Mouse (Mus musculus) skeletal muscle tissue, adult 2 months (tissue): ENCODE results near the gene Cct6b.

Experiments used
- DNase-seq: peaks from one replicate; pipeline ENCODE4 v3.0.0-alpha.2; 2012; ENCODE audit warnings: low read depth, low spot score

The Cct6b gene

DNA sequence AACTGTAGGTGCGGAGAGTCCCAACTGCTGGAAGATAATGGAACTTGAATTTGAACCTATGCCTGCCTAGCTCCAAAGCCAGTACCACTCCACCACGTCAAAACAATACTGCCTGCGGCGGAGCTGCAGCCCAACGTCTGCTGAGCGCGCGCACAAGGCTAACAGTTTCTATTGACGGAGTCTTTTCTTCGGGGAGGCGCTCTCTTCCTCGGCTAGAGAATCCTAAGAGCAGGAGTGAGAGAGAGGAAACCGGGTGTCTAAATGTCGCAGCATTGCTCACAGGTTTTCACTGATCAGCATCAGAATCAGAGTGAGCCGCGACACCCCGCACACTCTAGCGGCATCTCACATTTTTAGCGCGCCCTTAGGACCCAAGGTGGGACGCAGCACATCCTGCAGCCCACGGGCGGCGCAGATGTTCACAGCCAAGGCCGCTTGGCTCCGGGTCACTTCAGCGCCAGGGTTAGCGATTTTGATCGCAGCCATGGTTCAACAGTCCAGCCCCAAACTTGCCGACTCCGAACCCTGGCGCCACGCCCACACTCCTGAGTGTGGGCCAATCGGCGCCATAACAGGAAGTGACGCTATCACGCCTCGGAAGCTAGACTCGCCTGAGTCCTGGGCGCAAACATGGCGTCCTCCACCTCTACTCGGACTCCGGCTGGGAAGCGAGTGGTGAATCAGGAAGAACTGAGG is at the start of gene Cct6b, which contains the start of gene Zfp830:
TSS of gene Cct6b (minus strand) at position 580 of the 696 bp plus-strand sequence.
TSS of gene Zfp830 (plus strand) at position 604 of the 696 bp plus-strand sequence.
- DNase-seq: peak; percentile 91

DNA sequence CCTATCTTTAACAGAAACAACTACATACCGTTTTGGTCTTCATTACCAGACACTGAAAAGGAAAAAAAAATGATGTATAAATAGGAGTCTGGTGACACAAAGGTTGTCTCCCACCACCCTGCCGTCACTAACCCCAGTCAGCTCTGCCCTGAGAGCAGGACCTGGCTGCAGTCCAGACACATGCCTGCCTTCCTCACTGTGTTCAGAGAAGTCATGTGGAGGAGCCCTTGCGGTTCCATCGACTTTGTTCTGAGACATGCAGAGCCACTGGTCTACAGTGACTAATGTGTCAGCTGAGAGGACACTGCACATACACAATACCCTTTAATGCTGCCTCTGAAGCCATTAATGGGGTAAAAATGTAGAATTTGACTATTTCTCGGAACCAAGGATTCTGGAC is 44.4 kb upstream of the Cct6b start:
- no peak for DNase-seq

DNA sequence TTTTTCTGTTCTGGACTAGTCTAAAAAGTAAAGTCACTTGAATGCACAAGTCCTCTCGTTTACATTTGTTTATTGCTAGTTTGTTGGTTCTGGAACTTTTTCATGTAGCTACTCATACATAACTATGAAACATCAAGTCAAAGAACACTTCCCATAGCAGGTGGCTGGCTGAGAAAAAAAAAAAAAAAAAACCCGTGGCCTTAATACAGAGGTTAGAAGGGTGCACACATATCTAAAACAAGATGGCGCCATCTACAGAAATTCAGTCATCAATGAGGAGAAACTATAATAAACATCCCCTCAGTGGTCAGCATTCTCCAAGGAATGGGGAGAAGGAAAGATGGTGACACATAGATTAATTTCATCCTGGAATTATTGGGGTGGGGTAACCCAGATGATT is 43.2 kb upstream of the Cct6b start:
- no peak for DNase-seq

DNA sequence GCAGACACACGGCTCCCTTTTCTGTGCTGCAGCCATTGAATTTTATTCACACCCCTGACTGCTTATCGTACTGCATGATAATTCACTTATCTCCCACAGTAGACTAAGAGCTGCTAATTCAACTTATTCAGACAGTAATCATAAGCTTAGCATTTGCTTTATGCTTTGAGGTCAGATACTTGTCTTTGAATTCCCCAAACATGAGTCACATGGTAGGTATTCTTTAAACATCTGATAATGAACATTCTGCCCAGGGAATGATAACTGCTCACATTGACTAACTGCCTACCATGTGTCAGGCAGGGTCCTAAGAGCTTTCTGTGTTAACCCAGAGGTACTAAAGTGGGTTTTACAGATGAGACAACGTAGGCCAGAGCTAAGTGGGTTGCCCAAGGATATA is 42.5 kb upstream of the Cct6b start:
- DNase-seq: no peak

DNA sequence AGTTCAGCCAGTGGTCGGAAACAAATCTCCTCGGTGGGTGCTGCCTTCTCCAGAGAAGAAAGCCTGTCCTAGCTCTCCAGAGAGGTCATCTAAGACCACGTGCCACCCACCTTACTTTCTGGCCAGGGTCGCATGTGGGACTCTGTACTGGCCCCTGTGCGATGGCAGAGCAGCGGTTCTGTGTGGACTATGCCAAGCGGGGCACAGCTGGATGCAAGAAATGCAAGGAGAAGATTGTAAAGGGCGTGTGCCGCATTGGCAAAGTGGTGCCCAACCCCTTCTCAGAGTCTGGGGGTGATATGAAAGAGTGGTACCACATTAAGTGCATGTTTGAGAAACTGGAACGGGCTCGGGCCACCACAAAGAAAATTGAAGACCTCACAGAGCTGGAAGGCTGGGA is 19.3 kb upstream of the Cct6b start:
- no peak for DNase-seq

DNA sequence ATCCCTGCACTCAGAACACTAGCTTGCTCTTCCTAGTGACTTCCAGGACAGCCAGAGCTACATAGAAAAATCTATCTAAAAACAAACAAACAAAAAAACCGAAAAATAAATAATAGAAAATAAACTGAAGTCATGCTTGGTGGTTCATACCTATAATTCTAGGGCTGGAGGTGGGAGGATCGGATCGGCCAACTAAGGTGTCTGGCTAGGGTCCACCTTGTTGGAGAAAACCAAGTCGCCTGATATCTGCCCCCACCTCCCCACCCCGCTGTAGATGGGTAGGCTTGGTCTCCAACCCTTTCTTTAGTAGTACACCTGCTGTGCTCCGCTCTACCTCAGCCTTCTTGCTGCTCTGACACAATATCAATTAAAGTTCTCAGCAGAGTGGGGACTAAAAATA is 18.1 kb upstream of the Cct6b start:
- no peak for DNase-seq

DNA sequence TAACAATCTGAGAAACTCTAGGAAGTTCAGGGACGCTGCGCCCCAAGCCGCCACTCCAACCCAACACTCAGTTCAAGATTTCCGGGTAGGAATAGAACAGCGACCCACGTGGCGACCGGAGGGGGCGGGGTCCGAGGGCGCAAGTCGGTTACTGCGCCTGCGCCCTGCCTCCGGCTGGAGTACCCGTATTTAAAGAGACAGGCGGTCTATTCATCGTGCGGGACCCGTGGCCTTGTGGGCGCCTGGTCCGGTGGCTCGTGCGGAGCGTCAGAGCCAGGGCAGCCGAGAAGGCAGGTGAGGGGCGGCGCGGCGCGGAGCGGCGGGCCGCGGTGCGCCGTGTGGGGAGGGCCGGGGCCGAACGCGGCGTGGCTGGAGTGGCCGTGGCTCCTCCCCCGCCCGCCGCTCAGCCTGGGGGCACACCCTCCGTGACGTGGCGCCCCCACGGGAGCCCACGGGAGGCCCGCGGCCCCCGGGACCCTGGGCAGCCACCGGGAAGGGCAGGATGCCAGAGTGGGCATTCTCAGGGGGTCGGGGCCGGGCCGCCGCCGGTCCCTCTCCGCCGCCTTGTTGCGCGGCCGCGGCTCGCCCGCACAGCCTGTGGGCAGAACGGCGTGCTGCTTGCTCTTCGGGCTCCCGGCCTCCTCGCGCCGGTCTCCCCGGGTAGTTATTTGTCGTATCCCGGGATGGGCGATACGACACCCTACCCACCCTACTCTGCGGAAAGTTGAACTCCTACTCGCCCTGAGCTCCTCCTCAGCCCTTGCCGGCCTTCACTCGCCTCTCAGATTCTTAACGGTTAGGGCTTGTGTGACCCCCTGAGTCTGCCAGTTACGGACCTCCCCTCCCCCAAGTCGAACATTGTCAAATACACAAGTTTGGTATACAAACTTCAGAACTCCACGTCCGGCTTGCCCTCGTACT is 17.1 kb upstream of the Cct6b start, which contains the start of gene Lig3:
TSS of gene Lig3 (plus strand) at position 126 of the 921 bp plus-strand sequence.
- DNase-seq: peak; percentile 91

DNA sequence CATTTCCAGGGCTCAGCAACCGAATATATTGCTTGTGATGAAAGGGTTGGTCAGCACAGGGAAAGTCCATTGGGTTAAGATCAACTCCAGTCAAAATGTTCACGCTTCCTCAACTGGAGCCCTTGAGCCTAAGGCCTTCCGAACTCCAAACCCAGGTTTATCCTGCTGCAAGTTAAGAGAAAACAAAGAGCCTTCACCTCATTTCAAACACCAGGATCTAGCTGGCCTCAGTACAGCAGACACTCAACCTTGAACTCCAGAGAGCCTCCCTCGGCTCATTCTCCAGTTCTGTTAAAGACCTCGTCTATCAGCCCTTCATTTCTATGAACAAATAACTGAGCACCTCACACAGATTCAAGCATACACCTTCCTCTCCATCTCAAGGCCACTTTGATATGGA is 16.0 kb upstream of the Cct6b start:
- DNase-seq: no peak

DNA sequence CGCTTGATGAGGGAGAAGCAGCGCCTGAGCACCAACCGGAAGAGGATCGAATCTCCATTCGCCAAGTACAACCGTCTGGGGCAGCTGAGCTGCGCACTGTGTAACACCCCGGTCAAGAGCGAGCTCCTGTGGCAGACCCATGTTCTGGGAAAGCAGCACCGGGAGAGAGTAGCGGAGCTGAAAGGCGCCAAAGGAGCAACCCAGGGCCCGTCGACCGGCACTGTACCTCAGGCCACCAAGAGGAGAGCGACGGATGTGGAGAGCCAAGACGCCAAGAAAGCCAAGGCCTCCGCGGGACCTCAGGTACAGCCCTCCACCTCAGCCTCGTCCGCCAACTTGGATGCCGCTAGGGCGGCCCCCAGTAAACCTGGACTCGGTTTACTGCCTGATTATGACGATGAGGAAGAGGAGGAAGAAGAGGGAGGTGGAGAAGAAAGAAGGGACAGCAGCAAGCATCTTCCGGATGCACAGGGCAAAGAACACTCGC is 360 bp upstream of the Cct6b start:
- DNase-seq: no peak

DNA sequence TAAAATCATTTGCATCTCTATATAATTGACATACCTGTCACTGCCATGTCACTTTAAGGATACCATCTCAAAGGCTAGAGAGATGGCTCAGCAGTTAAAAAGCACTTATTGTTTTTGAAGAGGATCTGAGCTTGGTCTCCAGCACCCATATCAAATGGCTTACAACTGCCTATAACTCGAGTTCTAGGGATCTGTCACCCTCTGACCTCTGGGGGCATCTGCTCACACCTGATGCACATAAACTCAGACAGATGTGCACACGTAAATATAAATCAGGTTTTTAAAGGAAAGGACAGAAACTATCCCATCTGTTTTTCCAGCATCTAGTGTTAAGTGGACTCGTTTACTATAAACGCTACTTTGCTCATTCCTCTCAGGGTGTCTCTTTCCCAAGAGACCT is 860 bp downstream of the Cct6b start:
- no peak for DNase-seq

DNA sequence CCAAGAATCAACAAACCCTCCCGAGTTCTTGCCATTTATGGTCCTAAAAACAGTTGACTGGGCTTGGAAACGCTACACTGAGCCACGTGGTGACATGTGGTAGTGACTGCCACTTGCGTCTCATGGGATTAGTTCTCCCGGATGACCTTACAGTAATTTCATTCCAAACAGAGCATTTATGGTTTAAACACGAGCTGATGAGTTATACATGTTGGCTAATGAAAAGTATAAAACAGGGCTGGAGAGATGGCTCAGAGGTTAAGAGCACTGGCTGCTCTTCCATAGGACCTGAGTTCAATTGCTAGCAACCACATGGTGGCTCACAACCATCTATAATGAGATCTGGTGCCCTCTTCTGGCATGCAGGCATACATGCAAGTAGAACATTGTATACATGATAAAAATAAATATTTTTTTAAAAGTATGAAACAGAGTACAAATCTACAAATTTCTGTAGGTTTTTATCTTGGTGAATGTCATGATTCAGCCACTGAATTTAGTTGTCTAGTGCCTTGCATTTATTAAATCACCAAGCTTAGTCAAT is 1.8 kb downstream of the Cct6b start:
- DNase-seq: no peak

DNA sequence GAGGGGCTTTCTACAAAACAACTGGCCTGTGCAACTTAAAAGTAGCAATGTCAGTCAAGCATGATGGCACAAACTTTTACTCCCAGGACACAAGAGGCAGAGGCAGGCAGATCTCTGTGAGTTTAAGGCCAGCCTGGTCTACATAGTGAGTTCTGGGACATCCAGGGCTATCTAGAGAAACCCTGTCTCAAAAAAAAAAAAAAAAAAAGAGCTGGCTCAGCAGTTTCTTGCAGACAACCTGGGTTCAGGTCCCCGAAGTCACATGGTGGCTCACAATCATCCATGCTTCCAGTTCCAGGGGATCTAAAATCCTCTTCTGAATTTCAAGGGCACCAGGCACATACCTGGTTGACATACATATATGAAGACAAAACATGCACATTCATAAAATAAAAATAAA is 8.2 kb downstream of the Cct6b start:
- no peak for DNase-seq

DNA sequence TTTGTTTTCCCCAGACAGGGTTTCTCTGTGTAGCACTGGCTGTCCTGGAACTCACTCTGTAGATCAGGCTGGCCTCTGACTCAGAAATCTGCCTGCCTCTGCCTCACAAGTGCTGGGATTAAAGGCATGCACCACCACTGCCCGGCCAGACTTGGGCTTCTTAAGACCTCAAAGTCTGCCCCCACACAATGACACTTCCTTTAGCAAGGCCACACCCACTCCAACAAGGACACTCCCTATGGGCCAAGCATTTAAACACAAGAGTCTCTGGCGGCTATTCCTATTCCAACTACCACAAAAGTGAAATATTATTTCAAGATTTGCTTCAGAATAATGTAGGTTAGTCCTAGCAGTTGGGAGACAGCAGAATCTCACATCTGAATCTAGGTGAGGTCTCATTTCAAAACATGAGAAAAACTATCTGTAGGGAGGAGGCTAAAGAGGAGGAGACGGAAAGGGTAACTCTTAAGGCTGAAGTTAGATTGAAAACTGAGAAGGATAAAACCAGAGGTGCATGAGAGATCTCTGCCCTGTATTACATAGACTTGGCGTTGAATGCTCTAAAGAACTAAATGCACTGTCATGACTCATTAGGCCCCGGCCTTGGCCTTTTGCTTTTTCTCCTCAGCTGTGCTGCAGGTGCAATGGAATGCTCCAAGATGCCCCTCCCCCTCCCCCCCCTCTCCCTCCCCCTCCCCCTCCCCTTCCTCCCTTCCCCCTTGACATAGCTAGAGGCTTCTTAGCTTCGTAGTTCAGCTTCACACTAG is 11.6 kb downstream of the Cct6b start:
- DNase-seq: no peak

DNA sequence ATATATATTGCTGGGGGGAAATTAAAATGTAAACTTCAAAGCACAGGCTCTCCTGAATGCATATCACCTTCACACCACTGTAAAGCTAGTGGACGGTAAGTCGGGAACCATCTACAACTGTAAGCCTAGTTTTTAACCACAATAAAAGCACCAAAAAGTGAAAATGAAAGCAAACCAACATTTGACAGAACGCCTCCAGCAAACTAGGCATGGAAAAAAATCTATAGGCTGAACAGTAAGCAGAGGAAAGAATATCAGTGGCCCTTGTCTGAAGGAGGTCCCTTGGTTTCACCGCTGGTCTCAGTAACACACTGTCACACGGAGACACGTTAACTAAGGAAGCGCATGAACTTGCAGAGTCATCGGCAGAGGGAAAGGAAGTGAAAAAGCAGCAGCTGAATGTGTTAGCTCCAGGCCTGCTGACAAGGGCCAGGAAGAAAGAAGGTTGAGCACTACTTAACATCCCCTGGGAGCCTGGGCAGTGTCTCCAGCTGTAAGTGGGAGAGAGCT is 17.2 kb downstream of the Cct6b start:
- peak; percentile 21 for DNase-seq

DNA sequence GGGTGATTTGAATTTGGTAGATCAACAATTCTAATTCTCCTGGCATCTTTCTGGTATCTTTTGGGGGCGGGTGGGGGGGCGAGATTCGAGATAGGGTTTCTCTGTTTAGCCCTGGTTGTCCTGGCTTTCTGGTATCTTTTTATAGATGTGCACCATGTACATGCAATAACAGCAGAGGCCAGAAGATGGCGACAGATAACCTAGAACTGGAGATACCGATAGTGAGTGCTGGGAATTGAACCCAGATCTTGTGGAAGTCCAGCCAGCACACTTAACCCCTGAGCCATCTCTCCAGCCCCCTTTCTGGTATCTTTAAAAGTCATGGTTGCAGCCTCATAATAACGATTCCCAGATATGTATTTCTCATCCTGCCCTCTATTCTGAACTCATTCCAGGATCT is 18.0 kb downstream of the Cct6b start:
- no peak for DNase-seq

DNA sequence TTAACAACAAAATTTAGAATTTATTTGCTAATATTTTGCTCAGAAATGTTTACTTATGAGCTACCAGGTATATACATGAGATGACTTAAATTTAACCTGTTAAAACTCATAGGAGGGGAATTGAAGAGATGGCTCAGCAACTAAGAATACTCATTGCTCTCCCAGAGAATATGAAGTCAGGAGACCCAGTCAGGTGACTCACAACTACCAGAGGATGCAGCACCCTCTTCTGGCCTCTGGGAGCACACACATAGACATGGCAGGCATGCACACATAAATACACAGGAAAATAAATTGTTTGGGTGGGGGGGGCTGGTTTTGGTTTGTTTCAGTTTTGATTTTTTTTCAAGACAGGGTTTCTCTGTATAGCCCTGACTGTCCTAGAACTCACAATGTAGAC is 25.1 kb downstream of the Cct6b start:
- no peak for DNase-seq

DNA sequence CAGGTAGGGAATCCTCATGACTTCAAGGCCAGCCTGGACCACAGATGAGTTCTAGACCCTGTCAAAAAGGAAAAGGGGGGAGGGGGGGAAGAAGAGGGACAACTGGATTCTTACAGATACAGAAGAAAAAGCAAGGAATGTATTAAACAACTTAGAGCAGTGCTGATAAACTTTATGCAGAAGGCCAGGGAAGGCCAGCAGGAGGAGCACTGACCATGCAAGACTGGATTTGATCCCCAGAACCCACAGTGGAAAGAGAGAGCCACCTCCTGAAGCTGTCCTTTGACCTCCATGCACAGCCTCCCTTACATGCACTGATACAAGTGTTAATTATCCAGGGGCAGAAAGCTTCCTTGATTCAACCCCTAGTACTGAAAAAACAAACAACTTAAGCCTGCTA is 29.9 kb downstream of the Cct6b start:
- DNase-seq: no peak

DNA sequence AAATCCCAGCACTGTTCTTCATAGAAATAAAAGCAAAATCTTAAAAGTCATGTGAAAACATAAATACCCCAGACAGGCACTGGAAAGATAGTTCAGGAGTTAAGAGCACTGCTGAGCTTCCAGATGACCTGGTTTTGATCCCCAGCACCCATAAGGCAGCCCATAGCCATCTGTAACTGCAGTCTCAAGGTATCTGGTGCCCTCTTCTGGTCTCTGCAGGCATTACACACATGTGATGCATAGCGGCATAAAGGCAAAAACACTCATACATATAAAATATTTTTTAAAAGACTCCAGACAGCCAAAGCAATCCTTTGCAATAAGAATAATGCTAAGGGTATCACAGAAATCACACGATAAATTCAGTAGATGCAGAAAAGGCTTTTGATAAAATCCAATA is 37.3 kb downstream of the Cct6b start:
- DNase-seq: no peak

DNA sequence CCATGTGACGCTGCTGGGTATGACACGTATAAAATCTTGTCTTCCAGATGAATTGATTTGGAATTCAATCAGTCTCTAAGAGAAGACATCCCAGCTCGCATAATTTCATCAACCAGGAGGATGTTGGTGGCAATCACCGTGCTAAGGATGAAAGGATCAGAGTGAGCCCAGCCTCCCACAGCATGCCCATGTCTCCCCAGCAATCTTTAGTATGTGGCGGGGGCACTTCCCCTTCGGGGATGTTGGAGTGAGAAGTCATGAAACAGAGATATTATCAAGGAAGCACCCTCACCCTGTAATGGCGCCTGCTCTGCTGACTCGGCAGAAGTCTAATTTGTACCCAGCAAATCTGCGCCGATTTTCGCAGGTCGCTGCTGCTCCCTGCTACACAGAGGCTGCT is 44.8 kb downstream of the Cct6b start:
- DNase-seq: no peak

DNA sequence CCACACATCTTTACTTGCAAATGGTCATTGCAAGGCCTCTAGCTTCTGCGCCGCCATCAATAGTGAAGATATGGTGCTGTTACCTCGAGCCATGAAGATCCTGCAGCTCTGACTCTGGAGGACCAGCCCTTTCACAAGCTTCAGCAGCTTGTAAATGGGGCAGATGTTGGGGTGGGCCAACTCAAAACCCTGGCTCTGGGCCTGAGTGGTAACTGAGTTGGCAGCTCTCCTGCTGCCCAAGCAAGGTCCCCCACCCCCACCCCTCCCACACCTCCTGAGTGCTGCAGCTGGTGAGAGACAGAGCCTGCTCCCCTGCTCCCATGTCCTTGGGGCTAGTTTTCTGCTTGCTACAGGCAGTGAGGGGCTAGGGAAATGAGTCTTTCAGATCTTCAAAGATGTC is 51.4 kb downstream of the Cct6b start:
- DNase-seq: no peak

DNA sequence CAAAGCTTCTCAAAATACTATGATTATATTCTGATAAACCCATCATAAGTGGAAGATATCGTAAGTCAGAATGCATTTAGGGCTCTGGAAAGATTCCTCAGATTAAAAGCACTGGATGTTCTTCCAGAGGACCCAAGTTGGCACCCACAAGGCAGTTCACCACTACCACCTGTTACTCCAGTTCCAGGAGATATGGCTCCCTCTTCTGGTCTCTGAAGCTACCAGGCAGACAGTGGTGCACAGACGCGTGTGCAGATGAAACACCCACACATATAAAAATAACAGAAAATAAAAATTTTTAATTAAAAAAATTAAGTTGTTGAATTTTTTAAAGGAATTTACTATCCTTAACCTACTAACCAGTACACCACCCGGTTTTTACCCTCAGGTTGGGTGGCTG is 55.2 kb downstream of the Cct6b start:
- no peak for DNase-seq
